Mouse (Mus musculus): ENCODE measurements around the gene Spata5. TPM values are rescaled to one million over a fixed set of nuclear protein-coding genes. Genes with fewer than 3 reads are reported as not detected.
"Not testable (repeated sequence)": the region's sequence is repeated elsewhere in the genome, so short reads cannot be mapped to it uniquely, and the experiment has no call there.

The Spata5 gene
- polyA plus RNA-seq, 1 experiment from 2014 or later, result 13.1 TPM

- Histone ChIP-seq H3K9me3 (ENCODE audit: low read length) (no peaks in the 10 kb centered on the region), H3K27me3 (replicated peaks; ENCODE audit: insufficient read depth, low read length) (no peaks in the 10 kb centered on the region), H3K9ac (replicated peaks; ENCODE audit: low read depth) (no peak overlapping the region), H3K27ac (ENCODE audit: low read length) (0 out of 2 replicates have a peak overlapping the region, but pooled peaks have one; percentile 9), H3K4me1 (ENCODE audit: insufficient read depth, low read depth, low read length) (no peaks in the 10 kb centered on the region), H3K4me2 (replicated peaks; ENCODE audit: low read depth, low read length) (no peak overlapping the region), H3K36me3 (ENCODE audit: insufficient read depth, low read length) (no peaks in the 10 kb centered on the region), H3K4me3 (ENCODE audit: low read depth, low read length) (no peak overlapping the region)
- 69% methylated on average over 7 of the region's 7 CpGs for WGBS
- no peak for TF ChIP-seq EP300 (IDR thresholded peaks at IDR 0.05)
- ATAC-seq (peak; percentile 47; the same call in 1 of the 2 replicates), DNase-seq (ENCODE audit: low spot score) (no peak)
These were observed 90.6 kb downstream of the Spata5 start for GRCm38 (mm10) chr3:37510055-37511032.

DNA sequence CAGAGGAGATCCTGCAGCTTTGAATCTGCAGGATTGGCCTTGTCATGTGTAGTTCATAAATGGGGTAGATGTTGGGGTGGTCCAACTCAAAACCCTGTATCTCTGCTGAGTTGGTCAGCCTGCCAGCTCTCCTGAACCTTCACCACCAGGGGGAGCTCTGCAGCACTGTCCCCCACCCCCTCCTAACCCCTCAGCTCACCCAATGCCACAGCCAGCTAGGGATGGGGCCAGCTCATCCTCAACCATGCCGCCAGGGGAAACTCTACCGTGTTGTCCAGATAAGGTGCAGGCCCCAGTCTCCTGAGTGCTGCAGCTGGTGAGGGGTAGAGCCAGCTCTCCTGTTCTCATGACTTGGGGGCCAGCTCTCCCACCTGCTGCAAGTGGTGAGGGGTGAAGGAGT is 95.8 kb downstream of the Spata5 start:
- ATAC-seq, result no peak; the same call in 1 of the 2 replicates
- Histone ChIP-seq H3K36me3 (ENCODE audit: insufficient read depth, low read length) (no peaks in the 10 kb centered on the region), H3K9ac (replicated peaks; ENCODE audit: low read depth) (no peak overlapping the region), H3K9me3 (ENCODE audit: low read length) (no peaks in the 10 kb centered on the region), H3K4me1 (ENCODE audit: insufficient read depth, low read depth, low read length) (no peaks in the 10 kb centered on the region; the same call in 1 of the 2 replicates), H3K4me2 (replicated peaks; ENCODE audit: low read depth, low read length) (no peak overlapping the region), H3K4me3 (ENCODE audit: low read depth, low read length) (no peak overlapping the region), H3K27me3 (replicated peaks; ENCODE audit: insufficient read depth, low read length) (no peaks in the 10 kb centered on the region), H3K27ac (ENCODE audit: low read length) (no peak overlapping the region)
- WGBS, result 14% methylated on average over 2 of the region's 2 CpGs
- DNase-seq (ENCODE audit: low spot score), result peak; percentile 33
- no peak for TF ChIP-seq EP300 (IDR thresholded peaks at IDR 0.05)
- TF ChIP-seq CTCF (IDR thresholded peaks at IDR 0.05), result peak; percentile 81

GRCm38 (mm10) chr3:37516379-37516778 is 96.7 kb downstream of the Spata5 start:
- ATAC-seq (no peak), DNase-seq (ENCODE audit: low spot score) (no peak)
- TF ChIP-seq EP300 (IDR thresholded peaks at IDR 0.05) (no peak), CTCF (IDR thresholded peaks at IDR 0.05) (no peak)
- H3K4me1 ChIP-seq (ENCODE audit: insufficient read depth, low read depth, low read length), result no peaks in the 10 kb centered on the region; the same call in 1 of the 2 replicates
- no peaks in the 10 kb centered on the region for H3K36me3 ChIP-seq (ENCODE audit: insufficient read depth, low read length)
- H3K27me3 ChIP-seq (replicated peaks; ENCODE audit: insufficient read depth, low read length), result no peaks in the 10 kb centered on the region
- no peak overlapping the region for H3K27ac ChIP-seq (ENCODE audit: low read length)
- H3K4me2 ChIP-seq (replicated peaks; ENCODE audit: low read depth, low read length), result no peak overlapping the region
- H3K9me3 ChIP-seq (ENCODE audit: low read length), result no peaks in the 10 kb centered on the region
- no peak overlapping the region for H3K9ac ChIP-seq (replicated peaks; ENCODE audit: low read depth)
- no peak overlapping the region for H3K4me3 ChIP-seq (ENCODE audit: low read depth, low read length)
- WGBS, result 96% methylated on average over 2 of the region's 2 CpGs

DNA sequence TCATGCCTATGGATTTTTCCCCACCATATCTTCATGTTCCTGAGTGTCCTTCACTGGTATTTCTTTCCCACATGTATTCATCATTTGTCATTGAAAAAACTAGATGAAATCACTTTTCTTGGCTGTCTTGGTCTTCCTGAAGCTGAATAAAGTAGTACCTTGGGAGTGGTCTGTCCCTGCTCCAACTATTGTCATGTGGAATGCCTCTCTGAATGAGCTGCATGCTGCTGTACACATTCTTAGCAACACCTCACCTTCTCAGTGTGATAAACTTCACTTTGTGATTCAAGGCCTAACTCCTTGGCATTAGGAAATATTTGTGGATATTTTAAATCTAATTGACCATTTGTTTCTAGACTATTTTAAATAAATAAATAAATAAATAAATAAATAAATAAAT is 98.9 kb downstream of the Spata5 start:
- ATAC-seq (no peak), DNase-seq (ENCODE audit: low spot score) (no peak)
- H3K27ac ChIP-seq (ENCODE audit: low read length), result no peak overlapping the region
- H3K9ac ChIP-seq (replicated peaks; ENCODE audit: low read depth), result no peak overlapping the region
- H3K9me3 ChIP-seq (ENCODE audit: low read length), result no peaks in the 10 kb centered on the region
- H3K4me2 ChIP-seq (replicated peaks; ENCODE audit: low read depth, low read length), result no peak overlapping the region
- TF ChIP-seq EP300 (IDR thresholded peaks at IDR 0.05) (no peak), CTCF (IDR thresholded peaks at IDR 0.05) (no peak)
- H3K36me3 ChIP-seq (ENCODE audit: insufficient read depth, low read length), result no peaks in the 10 kb centered on the region
- no peaks in the 10 kb centered on the region for H3K27me3 ChIP-seq (replicated peaks; ENCODE audit: insufficient read depth, low read length)
- H3K4me3 ChIP-seq (ENCODE audit: low read depth, low read length), result no peak overlapping the region
- no peaks in the 10 kb centered on the region; the same call in 1 of the 2 replicates for H3K4me1 ChIP-seq (ENCODE audit: insufficient read depth, low read depth, low read length)

GRCm38 (mm10) chr3:37520334-37521023 is 100.8 kb downstream of the Spata5 start:
- H3K9ac ChIP-seq (replicated peaks; ENCODE audit: low read depth), result no peak overlapping the region
- H3K4me2 ChIP-seq (replicated peaks; ENCODE audit: low read depth, low read length), result no peak overlapping the region
- H3K27me3 ChIP-seq (replicated peaks; ENCODE audit: insufficient read depth, low read length), result no peaks in the 10 kb centered on the region
- peak; percentile 58; the same call in 1 of the 2 replicates for ATAC-seq
- H3K4me3 ChIP-seq (ENCODE audit: low read depth, low read length), result no peak overlapping the region
- DNase-seq (ENCODE audit: low spot score), result peak; percentile 63
- H3K4me1 ChIP-seq (ENCODE audit: insufficient read depth, low read depth, low read length), result no peaks in the 10 kb centered on the region; the same call in 1 of the 2 replicates
- TF ChIP-seq CTCF (IDR thresholded peaks at IDR 0.05) (no peak), EP300 (IDR thresholded peaks at IDR 0.05) (no peak)
- H3K36me3 ChIP-seq (ENCODE audit: insufficient read depth, low read length), result no peaks in the 10 kb centered on the region
- H3K27ac ChIP-seq (ENCODE audit: low read length), result peak overlapping the region; percentile 51
- 43% methylated on average over 3 of the region's 3 CpGs for WGBS
- no peaks in the 10 kb centered on the region for H3K9me3 ChIP-seq (ENCODE audit: low read length)

DNA sequence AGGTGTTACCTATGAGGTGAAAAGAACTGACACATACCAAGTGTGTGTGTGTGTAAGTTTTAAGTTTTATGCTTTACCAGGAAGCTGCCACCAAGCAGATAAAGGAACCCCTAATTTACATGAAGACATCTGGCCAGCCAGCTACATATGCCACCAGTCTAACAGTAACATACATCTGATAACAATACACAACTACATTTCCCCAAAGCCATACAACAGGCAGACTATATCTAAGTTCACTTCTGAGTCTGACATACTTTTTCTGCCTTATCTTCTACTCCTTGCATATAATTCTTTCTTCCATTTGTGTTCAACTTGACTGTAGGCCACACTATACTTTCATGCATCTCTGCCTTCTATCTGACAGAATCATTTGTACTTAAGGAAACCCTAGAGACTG is 112.4 kb downstream of the Spata5 start:
- Histone ChIP-seq H3K9me3 (ENCODE audit: low read length) (no peaks in the 10 kb centered on the region), H3K27ac (ENCODE audit: low read length) (no peak overlapping the region), H3K4me3 (ENCODE audit: low read depth, low read length) (no peak overlapping the region), H3K9ac (replicated peaks; ENCODE audit: low read depth) (no peak overlapping the region), H3K4me1 (ENCODE audit: insufficient read depth, low read depth, low read length) (no peaks in the 10 kb centered on the region), H3K27me3 (replicated peaks; ENCODE audit: insufficient read depth, low read length) (no peaks in the 10 kb centered on the region), H3K4me2 (replicated peaks; ENCODE audit: low read depth, low read length) (no peak overlapping the region), H3K36me3 (ENCODE audit: insufficient read depth, low read length) (no peaks in the 10 kb centered on the region)
- DNase-seq (ENCODE audit: low spot score), result no peak
- no peak for TF ChIP-seq EP300 (IDR thresholded peaks at IDR 0.05)
- no peak for TF ChIP-seq CTCF (IDR thresholded peaks at IDR 0.05)
- ATAC-seq, result no peak

DNA sequence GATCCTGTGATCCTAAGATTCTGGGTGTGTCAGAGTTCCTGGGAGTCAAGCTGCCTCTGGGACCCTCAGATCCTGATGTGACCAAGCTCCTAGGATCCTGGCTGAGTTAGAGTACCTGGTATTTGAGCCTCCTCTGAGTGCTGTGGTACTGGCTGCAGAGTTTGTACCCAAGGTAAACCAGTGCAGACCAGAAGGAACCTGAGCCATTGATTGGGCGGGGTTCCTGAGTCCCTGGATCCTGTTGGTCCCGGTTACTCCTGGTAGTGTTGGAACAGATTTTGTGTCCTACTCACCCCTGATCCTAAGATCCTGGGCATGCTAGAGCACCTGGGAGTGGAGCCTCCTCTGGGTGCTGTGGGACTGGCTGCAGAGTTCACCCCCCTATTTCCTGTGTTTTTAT is 121.0 kb downstream of the Spata5 start:
- H3K36me3 ChIP-seq (ENCODE audit: insufficient read depth, low read length); H3K4me2 ChIP-seq (replicated peaks; ENCODE audit: low read depth, low read length); H3K9ac ChIP-seq (replicated peaks; ENCODE audit: low read depth); H3K27me3 ChIP-seq (replicated peaks; ENCODE audit: insufficient read depth, low read length); ATAC-seq; H3K4me3 ChIP-seq (ENCODE audit: low read depth, low read length); DNase-seq (ENCODE audit: low spot score); H3K4me1 ChIP-seq (ENCODE audit: insufficient read depth, low read depth, low read length); H3K9me3 ChIP-seq (ENCODE audit: low read length); H3K27ac ChIP-seq (ENCODE audit: low read length): not testable (repeated sequence)
- WGBS, result 94% methylated on average over 2 of the region's 2 CpGs

All from lung, postnatal 0 days (tissue).